Mouse (Mus musculus) CH12.LX (cell line): ENCODE data around the gene Atp4a. TPM values are rescaled to one million over a fixed set of nuclear protein-coding genes. Genes with fewer than 3 reads are reported as not detected.

Experiments
- DNase-seq: peaks from one replicate; pipeline ENCODE4 v3.0.0-alpha.2; 2013; ENCODE audit errors: extremely low read depth
- H3K27ac ChIP-seq: 2 replicates; pipeline ENCODE4 v1.5.1; 2012; ENCODE audit warnings: low read depth, mild to moderate bottlenecking, control low read depth, moderate library complexity; ENCODE audit not compliant: insufficient read depth
- H3K27me3 ChIP-seq: replicated peaks from 2 replicates; pipeline ENCODE3; 2012; ENCODE audit warnings: inconsistent platforms
- H3K36me3 ChIP-seq, 2 experiments: replicated peaks in 1 of 2; 2 replicates each; pipeline versions ENCODE3 to v1.6.1; 2012; ENCODE audit warnings: inconsistent platforms in 1 of 2, low read length in 1 of 2, mild to moderate bottlenecking in 1 of 2, mixed read lengths in 1 of 2, moderate library complexity in 1 of 2; ENCODE audit not compliant: control insufficient read depth in 1 of 2, insufficient read depth in 1 of 2
- H3K4me1 ChIP-seq, 2 experiments: 2 replicates each; pipeline ENCODE4 v1.6.1; 2012; ENCODE audit warnings: inconsistent platforms in 1 of 2, moderate library complexity in 1 of 2; ENCODE audit not compliant: insufficient read depth in 2 of 2, control insufficient read depth in 1 of 2
- H3K4me2 ChIP-seq: 2 replicates; pipeline ENCODE4 v1.6.1; 2012; ENCODE audit warnings: low read depth, mild to moderate bottlenecking, control low read depth; ENCODE audit not compliant: poor library complexity, insufficient read depth, severe bottlenecking
- H3K4me3 ChIP-seq, 3 experiments: fragments of 150-350 bp in 1 of 3; sonication (generic) in 1 of 3; replicated peaks in 1 of 3; 2 replicates each; pipeline versions ENCODE3 to v1.5.1; 2011 to 2012; ENCODE audit warnings: low read depth in 2 of 3, low read length in 2 of 3, mild to moderate bottlenecking in 2 of 3, moderate library complexity in 2 of 3, control low read depth in 1 of 3, improper control_type of control experiment in 1 of 3, inconsistent platforms in 1 of 3, mixed read lengths in 1 of 3; ENCODE audit not compliant: poor library complexity in 1 of 3
- H3K79me2 ChIP-seq: replicated peaks from 2 replicates; pipeline ENCODE4 v1.6.1; 2012; ENCODE audit warnings: mild to moderate bottlenecking, moderate library complexity; ENCODE audit not compliant: control insufficient read depth, poor library complexity, insufficient read depth, severe bottlenecking; ENCODE audit errors: extremely low read depth
- H3K9ac ChIP-seq: 2 replicates; pipeline ENCODE4 v1.6.1; 2012; ENCODE audit warnings: low read depth, mild to moderate bottlenecking, control low read depth, moderate library complexity; ENCODE audit not compliant: insufficient read depth
- H3K9me3 ChIP-seq: replicated peaks from 2 replicates; pipeline ENCODE3; 2012; ENCODE audit warnings: low read length, inconsistent platforms, mixed read lengths
- BHLHE40 ChIP-seq: IDR thresholded peaks from 2 replicates; pipeline ENCODE4 v1.6.1; 2011; ENCODE audit warnings: mild to moderate bottlenecking, low read depth, low read length, improper control_type of control experiment
- CHD1 ChIP-seq: IDR thresholded peaks from 2 replicates; pipeline ENCODE4 v1.6.1; 2012; ENCODE audit warnings: low read depth, low read length, improper control_type of control experiment, inconsistent platforms
- CHD2 ChIP-seq: IDR thresholded peaks from 2 replicates; pipeline ENCODE4 v1.6.1; 2011; ENCODE audit warnings: low read length, improper control_type of control experiment
- CTCF ChIP-seq, 2 experiments: IDR thresholded peaks in 1 of 2; conservative IDR thresholded peaks in 1 of 2; 2 replicates each; pipeline ENCODE4 v1.5.1; 2011 to 2012; ENCODE audit warnings: low read depth in 2 of 2, low read length in 2 of 2, improper control_type of control experiment in 1 of 2, inconsistent platforms in 1 of 2, mild to moderate bottlenecking in 1 of 2, moderate library complexity in 1 of 2
- E2F4 ChIP-seq: IDR thresholded peaks from 2 replicates; pipeline ENCODE4 v1.6.1; 2011; ENCODE audit warnings: low read depth, low read length, improper control_type of control experiment; ENCODE audit not compliant: insufficient replicate concordance
- ELF1 ChIP-seq: IDR thresholded peaks from 2 replicates; pipeline ENCODE4 v1.6.1; 2014; ENCODE audit warnings: low read depth, mild to moderate bottlenecking, inconsistent platforms, low read length, improper control_type of control experiment
- EP300 ChIP-seq: IDR thresholded peaks from 2 replicates; pipeline ENCODE4 v1.6.1; 2011; ENCODE audit warnings: low read length, improper control_type of control experiment
- GABPA ChIP-seq: IDR thresholded peaks from 2 replicates; pipeline ENCODE4 v1.6.1; 2012; ENCODE audit warnings: low read depth, low read length, improper control_type of control experiment, inconsistent platforms; ENCODE audit not compliant: insufficient replicate concordance
- HCFC1 ChIP-seq: IDR thresholded peaks from 2 replicates; pipeline ENCODE4 v1.6.1; 2012; ENCODE audit warnings: low read depth, mild to moderate bottlenecking, inconsistent platforms, low read length, improper control_type of control experiment
- JUND ChIP-seq: conservative IDR thresholded peaks from 2 replicates; pipeline ENCODE4 v1.6.1; 2011; ENCODE audit warnings: low read depth, low read length, improper control_type of control experiment
- KAT2A ChIP-seq: IDR thresholded peaks from 2 replicates; pipeline ENCODE4 v1.6.1; 2012; ENCODE audit warnings: low read length, improper control_type of control experiment, inconsistent platforms; ENCODE audit not compliant: insufficient replicate concordance
- MAFK ChIP-seq: IDR thresholded peaks from 2 replicates; pipeline ENCODE4 v1.6.1; 2011; ENCODE audit warnings: low read length, improper control_type of control experiment; ENCODE audit not compliant: insufficient replicate concordance
- MAX ChIP-seq: IDR thresholded peaks from 2 replicates; pipeline ENCODE4 v1.6.1; 2011; ENCODE audit warnings: low read length, improper control_type of control experiment
- MAZ ChIP-seq: IDR thresholded peaks from 2 replicates; pipeline ENCODE4 v1.6.1; 2012; ENCODE audit warnings: low read depth, mild to moderate bottlenecking, inconsistent platforms, low read length, improper control_type of control experiment, moderate library complexity
- MEF2A ChIP-seq: IDR thresholded peaks from 2 replicates; pipeline ENCODE4 v1.6.1; 2014; ENCODE audit warnings: low read depth, mild to moderate bottlenecking, inconsistent platforms, low read length, improper control_type of control experiment, borderline replicate concordance
- MYC ChIP-seq: IDR thresholded peaks from 2 replicates; pipeline ENCODE4 v1.6.1; 2011; ENCODE audit warnings: low read depth, mild to moderate bottlenecking, improper control_type of control experiment, low read length
- NELFE ChIP-seq: IDR thresholded peaks from 2 replicates; pipeline ENCODE4 v1.6.1; 2011; ENCODE audit warnings: low read depth, low read length, improper control_type of control experiment
- POLR2A ChIP-seq: IDR thresholded peaks from 2 replicates; pipeline ENCODE4 v1.6.1; 2011; ENCODE audit warnings: low read depth, mild to moderate bottlenecking, improper control_type of control experiment, low read length
- TBP ChIP-seq: conservative IDR thresholded peaks from 2 replicates; pipeline ENCODE4 v1.6.1; 2011; ENCODE audit warnings: low read depth, low read length, improper control_type of control experiment
- USF1 ChIP-seq: IDR thresholded peaks from 2 replicates; pipeline ENCODE4 v1.6.1; 2014; ENCODE audit warnings: low read depth, mild to moderate bottlenecking, inconsistent platforms, low read length, improper control_type of control experiment
- USF2 ChIP-seq: conservative IDR thresholded peaks from 2 replicates; pipeline ENCODE4 v1.6.1; 2011; ENCODE audit warnings: low read depth, low read length, improper control_type of control experiment
- ZC3H11A ChIP-seq: IDR thresholded peaks from 2 replicates; pipeline ENCODE4 v1.6.1; 2012; ENCODE audit warnings: low read depth, mild to moderate bottlenecking, inconsistent platforms, low read length, improper control_type of control experiment
- ZMIZ1 ChIP-seq: IDR thresholded peaks from 2 replicates; pipeline ENCODE4 v1.6.1; 2012; ENCODE audit warnings: low read depth, mild to moderate bottlenecking, inconsistent platforms, low read length, improper control_type of control experiment
- ZNF384 ChIP-seq: IDR thresholded peaks from 2 replicates; pipeline ENCODE4 v1.6.1; 2012; ENCODE audit warnings: low read depth, low read length, improper control_type of control experiment, inconsistent platforms
- dilution Hi-C: fragments of 300-500 bp; cut with MboI; formaldehyde crosslinking; loops from 2 replicates; pipeline ENCODE4 v1.14.3; 2020; ENCODE audit warnings: low sequenced_read_pairs; ENCODE audit not compliant: extremely low pct_unique_long_range_greater_than_20kb, extremely low pct_ligation_motif_present
- in situ Hi-C: fragments of 300-500 bp; cut with MboI; formaldehyde crosslinking; loops from 3 replicates; pipeline ENCODE4 v1.14.3; 2019; ENCODE audit warnings: low sequenced_read_pairs, low pct_ligation_motif_present, low pct_unique_long_range_greater_than_20kb, mixed read lengths
- polyA plus RNA-seq: library from polyadenylated mRNA; unstranded; fragments of >175 nt; gene quantifications from 2 replicates; pipeline ENCODE4 v1.2.1, GENCODE M21; 2012; ENCODE audit warnings: low read depth; ENCODE audit not compliant: insufficient read length
- total RNA-seq, 2 experiments: library from RNA; depleted of rRNA; stranded (reverse); fragments of 300-350 nt in 1 of 2; fragments of >200 nt in 1 of 2; gene quantifications; 2 replicates each; pipeline ENCODE4 v1.2.3; 2012 to 2014

Gene Atp4a
- total and polyA plus RNA-seq, 3 experiments = 0.33 to 0.67 TPM; not detected in 1

GRCm38 (mm10) chr7:30728739-30729395 lies 16.9 kb downstream of the Atp4a start:
- in situ Hi-C loops = no loop called here
- Histone ChIP-seq H3K4me2 (peak overlapping the region; percentile 91), H3K79me2 (no peaks in the 10 kb centered on the region), H3K27ac (peak overlapping the region; percentile 90), H3K9ac (peak overlapping the region; percentile 77), H3K27me3 (no peaks in the 10 kb centered on the region), H3K4me1 (peaks cover 20 to 61% of the 10 kb centered on the region in 2 experiments), H3K36me3 (peaks cover 16 to 65% of the 10 kb centered on the region in 2 experiments), H3K4me3 (peak overlapping the region; percentile 67 to 78 (median 73)), H3K9me3 (no peaks in the 10 kb centered on the region)
- TF ChIP-seq USF1 = peak; percentile 77
- 0 out of 2 replicates have a peak, but pooled peaks have one; percentile 15 for TF ChIP-seq ELF1
- 0 out of 2 replicates have a peak, but pooled peaks have one; percentile 16 for TF ChIP-seq KAT2A
- no peak for TF ChIP-seq ZNF384
- peak; percentile 77 for TF ChIP-seq MAX
- TF ChIP-seq POLR2A = no peak
- no peak for TF ChIP-seq JUND
- no peak for TF ChIP-seq MEF2A
- no peak for TF ChIP-seq TBP
- TF ChIP-seq NELFE = no peak
- peak in 1 of 2 experiments; percentile 38; a peak in 1 of 4 replicates for TF ChIP-seq CTCF (conservative IDR thresholded peaks at IDR 0.05 in 1 of 2, IDR thresholded peaks at IDR 0.05 in 1 of 2; ENCODE audit: low read depth in 2 of 2, low read length in 2 of 2)
- TF ChIP-seq ZMIZ1 = no peak
- TF ChIP-seq CHD1 = no peak
- no peak for TF ChIP-seq GABPA
- TF ChIP-seq USF2 = peak; percentile 79
- peak; percentile 79 for TF ChIP-seq BHLHE40
- no peak for TF ChIP-seq CHD2
- peak; percentile 65; the same call in 1 of the 2 replicates for TF ChIP-seq MYC
- TF ChIP-seq HCFC1 = 0 out of 2 replicates have a peak, but pooled peaks have one; percentile 18
- TF ChIP-seq MAZ = no peak
- 0 out of 2 replicates have a peak, but pooled peaks have one; percentile 19 for TF ChIP-seq EP300
- no peak for TF ChIP-seq E2F4
- no peak for TF ChIP-seq ZC3H11A
- peak; percentile 54; the same call in 1 of the 2 replicates for TF ChIP-seq MAFK
- dilution Hi-C loops = no loop called here
- DNase-seq = peak; percentile 36
